ENCODE assay signal across 8 mouse cellular contexts in genomic region chr8:126138645-126139545, GRCm38 (mm10).
DNase-seq lines count a peak whose midpoint lies in the region; ATAC-seq and TF ChIP-seq lines count a peak whose summit lies in the region.

No protein-coding gene starts in this region.

- ATAC-seq in forebrain, embryonic 15.5 days (replicated peaks) = peak; percentile 63
- 0 out of 2 replicates have a peak, but pooled peaks have one; percentile 21 for ATAC-seq in kidney, postnatal 0 days (replicated peaks; ENCODE audit: low FRiP score, low read depth)
- no peak for ATAC-seq in erythroid progenitor cell, adult 5-6 weeks (replicated peaks; ENCODE audit: low FRiP score, poor library complexity, severe bottlenecking)

- peak; percentile 31 to 35 for DNase-seq in layer of hippocampus, postnatal 25 days (ENCODE audit: extremely low spot score in 1 of 2, low spot score in 1 of 2)
- DNase-seq in layer of hippocampus, adult 11-12 months (ENCODE audit: low spot score) = no peak
- peak; percentile 60 for DNase-seq in cerebellum, adult 11 months
- peak; percentile 25 for DNase-seq in kidney, postnatal 0 days (ENCODE audit: low spot score)
- DNase-seq in mesoderm, embryonic 11.5 days (ENCODE audit: low read depth, low spot score) = peak; percentile 19
- no peak for DNase-seq in c-Kit-positive CD71-positive TER-119-positive erythroid progenitor cells, embryonic 14.5 days (ENCODE audit: low spot score)

- under 1% methylated on average over 91 of the region's 95 CpGs for WGBS in forebrain, embryonic 15.5 days
- under 1% methylated on average over 85 of the region's 95 CpGs for WGBS in kidney, postnatal 0 days

- H3K9me3 ChIP-seq in forebrain, embryonic 15.5 days = no peaks in the 10 kb centered on the region
- no peaks in the 10 kb centered on the region for H3K9me3 ChIP-seq in kidney, postnatal 0 days (replicated peaks; ENCODE audit: low read length)

- H3K27me3 ChIP-seq in forebrain, embryonic 15.5 days = peaks cover 21% of the 10 kb centered on the region
- H3K27me3 ChIP-seq in kidney, postnatal 0 days (ENCODE audit: insufficient read depth, low read length) = peaks cover 16% of the 10 kb centered on the region; the same call in 1 of the 2 replicates

- peak overlapping the region; percentile 55 for H3K9ac ChIP-seq in forebrain, embryonic 15.5 days (replicated peaks)
- peak overlapping the region; percentile 50 for H3K9ac ChIP-seq in kidney, postnatal 0 days (ENCODE audit: low read depth, low read length)

- TF ChIP-seq CTCF in kidney, postnatal 0 days (IDR thresholded peaks at IDR 0.05; ENCODE audit: low read depth) = no peak

- peak overlapping the region; percentile 96 for H3K4me2 ChIP-seq in forebrain, embryonic 15.5 days (replicated peaks)
- peak overlapping the region; percentile 93 for H3K4me2 ChIP-seq in kidney, postnatal 0 days (ENCODE audit: low read length)

- H3K36me3 ChIP-seq in forebrain, embryonic 15.5 days = no peaks in the 10 kb centered on the region
- H3K36me3 ChIP-seq in kidney, postnatal 0 days (ENCODE audit: insufficient read depth, low read length) = no peaks in the 10 kb centered on the region

- H3K27ac ChIP-seq in forebrain, embryonic 15.5 days (replicated peaks) = no peak overlapping the region
- H3K27ac ChIP-seq in kidney, postnatal 0 days = no peak overlapping the region

- peak overlapping the region; percentile 60 for H3K4me3 ChIP-seq in forebrain, embryonic 15.5 days
- peak overlapping the region; percentile 50 for H3K4me3 ChIP-seq in kidney, postnatal 0 days (replicated peaks; ENCODE audit: low read depth, low read length)

- H3K4me1 ChIP-seq in forebrain, embryonic 15.5 days = peaks cover 12% of the 10 kb centered on the region
- peaks cover 13% of the 10 kb centered on the region for H3K4me1 ChIP-seq in kidney, postnatal 0 days (replicated peaks; ENCODE audit: insufficient read depth, low read length)

Comparison
In these comparisons a context has a peak if more than half of its experiments do, and no peak if none do; other contexts are left out.
1. DNase-seq: peak in layer of hippocampus, postnatal 25 days (2 of 2), cerebellum, adult 11 months (single experiment), kidney, postnatal 0 days (single experiment) and mesoderm, embryonic 11.5 days (single experiment); none in layer of hippocampus, adult 11-12 months (single experiment) and c-Kit-positive CD71-positive TER-119-positive erythroid progenitor cells, embryonic 14.5 days (single experiment).